Mouse (Mus musculus): Measurements from ENCODE around the gene AC170998.1. TPM values are rescaled to one million over a fixed set of nuclear protein-coding genes. Genes with fewer than 3 reads are reported as not detected.
"Not testable (repeated sequence)": the region's sequence is repeated elsewhere in the genome, so short reads cannot be mapped to it uniquely, and the experiment has no call there.

AC170998.1 gene
- total and polyA plus RNA-seq, 2 experiments from 2014 or later = 2.7 to 3.2 TPM

GRCm38 (mm10) chr17:28715832-28716548 is 9.9 kb upstream of the AC170998.1 start:
- no peak for DNase-seq (ENCODE audit: low spot score)
- no peak for TF ChIP-seq CTCF (IDR thresholded peaks at IDR 0.05)
- H3K27ac ChIP-seq (ENCODE audit: low read depth, low read length) = no peak overlapping the region
- H3K4me1 ChIP-seq (ENCODE audit: insufficient read depth, low read length) = no peaks in the 10 kb centered on the region
- H3K36me3 ChIP-seq (ENCODE audit: insufficient read depth, low read length) = peaks cover 18% of the 10 kb centered on the region
- H3K4me3 ChIP-seq (ENCODE audit: low read depth, low read length) = no peak overlapping the region
- H3K9me3 ChIP-seq (ENCODE audit: low read length) = no peaks in the 10 kb centered on the region
- ATAC-seq (ENCODE audit: low FRiP score) = no peak
- 84% methylated on average over 7 of the region's 7 CpGs for WGBS
- no peak overlapping the region for H3K9ac ChIP-seq (replicated peaks; ENCODE audit: low read length, poor library complexity, severe bottlenecking)
- H3K4me2 ChIP-seq (ENCODE audit: low read depth, low read length, poor library complexity, severe bottlenecking) = no peak overlapping the region
- H3K27me3 ChIP-seq (ENCODE audit: insufficient read depth, low read length) = no peaks in the 10 kb centered on the region

- Histone ChIP-seq H3K27me3 (ENCODE audit: insufficient read depth, low read length) (no peaks in the 10 kb centered on the region), H3K4me1 (ENCODE audit: insufficient read depth, low read length) (no peaks in the 10 kb centered on the region), H3K4me2 (ENCODE audit: low read depth, low read length, poor library complexity, severe bottlenecking) (no peak overlapping the region), H3K9ac (replicated peaks; ENCODE audit: low read length, poor library complexity, severe bottlenecking) (no peak overlapping the region), H3K9me3 (ENCODE audit: low read length) (no peaks in the 10 kb centered on the region), H3K27ac (ENCODE audit: low read depth, low read length) (no peak overlapping the region), H3K4me3 (ENCODE audit: low read depth, low read length) (no peak overlapping the region), H3K36me3 (ENCODE audit: insufficient read depth, low read length) (peaks cover 18% of the 10 kb centered on the region)
- 77% methylated on average over 3 of the region's 3 CpGs for WGBS
- DNase-seq (ENCODE audit: low spot score) (no peak), ATAC-seq (ENCODE audit: low FRiP score) (no peak)
- TF ChIP-seq CTCF (IDR thresholded peaks at IDR 0.05) = no peak
Measured at GRCm38 (mm10) chr17:28717535-28717934, 8.3 kb upstream of the AC170998.1 start.

DNA sequence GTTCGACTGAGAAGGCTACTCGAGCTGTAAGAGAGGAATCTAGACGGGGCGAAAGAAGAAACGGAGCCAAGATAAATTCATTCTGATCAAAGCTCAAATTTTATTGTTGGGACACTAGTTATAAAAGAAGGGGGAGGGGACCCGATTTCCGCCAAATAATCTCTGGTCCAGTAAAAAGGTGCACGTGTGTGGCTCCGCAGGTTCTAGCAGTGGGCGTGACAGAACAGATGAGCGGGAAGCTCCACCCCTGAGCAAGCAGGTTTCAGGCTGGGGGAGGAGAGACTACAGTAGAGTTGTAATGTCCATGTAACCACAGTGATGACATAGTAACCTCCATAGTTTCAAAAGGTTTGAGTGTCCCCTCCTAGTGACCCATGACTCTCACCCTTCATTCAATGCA is 1.6 kb downstream of the AC170998.1 start:
- H3K9ac ChIP-seq (replicated peaks; ENCODE audit: low read length, poor library complexity, severe bottlenecking); H3K27me3 ChIP-seq (ENCODE audit: insufficient read depth, low read length); ATAC-seq (ENCODE audit: low FRiP score); H3K9me3 ChIP-seq (ENCODE audit: low read length); H3K4me1 ChIP-seq (ENCODE audit: insufficient read depth, low read length); H3K27ac ChIP-seq (ENCODE audit: low read depth, low read length); DNase-seq (ENCODE audit: low spot score); H3K4me3 ChIP-seq (ENCODE audit: low read depth, low read length); H3K4me2 ChIP-seq (ENCODE audit: low read depth, low read length, poor library complexity, severe bottlenecking): not testable (repeated sequence)
- peaks cover 45% of the 10 kb centered on the region for H3K36me3 ChIP-seq (ENCODE audit: insufficient read depth, low read length)
- WGBS = 93% methylated on average over 11 of the region's 11 CpGs

DNA sequence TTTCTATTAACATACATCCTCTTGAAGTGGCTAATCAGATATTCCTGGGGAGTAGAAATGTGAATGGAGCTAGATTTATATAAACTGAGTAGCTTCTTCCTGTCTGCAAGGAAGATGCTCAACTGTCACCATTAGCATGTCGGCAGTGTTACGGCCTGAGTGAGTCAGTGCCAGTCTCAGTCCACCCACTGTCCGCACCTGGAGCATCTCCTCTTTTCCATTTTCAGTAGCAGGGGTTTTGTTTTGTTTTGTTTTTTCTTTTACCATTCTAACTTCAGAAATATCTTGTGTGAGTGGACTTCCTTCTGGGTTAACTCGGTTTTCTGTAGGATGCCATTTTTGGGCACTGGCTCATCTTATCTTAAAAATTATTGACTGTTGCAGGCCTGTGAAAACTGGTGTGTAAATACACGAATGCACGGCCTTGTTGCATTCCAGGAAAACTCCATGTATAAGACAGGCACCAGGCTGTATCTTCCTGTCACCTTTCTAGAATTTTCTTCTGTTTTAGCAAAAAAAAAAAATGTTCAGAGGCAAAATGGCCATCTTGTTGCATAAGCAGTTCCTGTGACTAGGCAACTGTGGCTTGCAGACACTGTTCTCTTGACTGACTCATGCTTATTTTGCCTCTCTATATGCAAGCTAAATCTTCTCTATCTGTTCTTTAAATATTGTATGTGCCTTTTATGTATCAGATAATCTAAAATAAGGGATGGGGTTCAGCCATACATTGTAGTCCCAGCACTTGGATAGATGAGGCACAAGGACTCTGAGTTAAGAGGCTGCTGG is 9.6 kb downstream of the AC170998.1 start:
- peaks cover 28% of the 10 kb centered on the region for H3K36me3 ChIP-seq (ENCODE audit: insufficient read depth, low read length)

DNA sequence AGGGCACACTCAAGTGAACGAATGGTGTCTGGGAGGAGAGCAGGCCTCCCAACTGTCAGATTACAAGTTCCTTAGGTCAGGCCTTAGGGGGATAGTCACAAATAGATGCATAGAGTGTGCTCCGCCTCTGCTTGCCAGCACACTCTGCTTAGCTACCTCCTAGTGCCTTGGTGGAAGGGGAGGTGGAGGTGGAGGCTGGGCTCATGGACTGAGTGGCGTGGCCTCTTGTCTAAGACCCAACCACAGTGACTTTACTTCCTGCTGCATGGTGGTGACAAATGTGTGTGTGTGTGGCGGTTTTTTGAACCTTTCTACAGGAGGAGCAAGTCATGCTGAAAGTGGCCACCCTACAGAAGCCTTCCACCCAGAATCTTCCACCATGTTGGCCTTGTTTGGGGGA is 10.6 kb downstream of the AC170998.1 start:
- peaks cover 27% of the 10 kb centered on the region for H3K36me3 ChIP-seq (ENCODE audit: insufficient read depth, low read length)
- H3K4me1 ChIP-seq (ENCODE audit: insufficient read depth, low read length) = no peaks in the 10 kb centered on the region
- no peaks in the 10 kb centered on the region for H3K27me3 ChIP-seq (ENCODE audit: insufficient read depth, low read length)
- no peak overlapping the region for H3K4me2 ChIP-seq (ENCODE audit: low read depth, low read length, poor library complexity, severe bottlenecking)
- no peaks in the 10 kb centered on the region for H3K9me3 ChIP-seq (ENCODE audit: low read length)
- no peak for DNase-seq (ENCODE audit: low spot score)
- no peak for ATAC-seq (ENCODE audit: low FRiP score)
- H3K27ac ChIP-seq (ENCODE audit: low read depth, low read length) = no peak overlapping the region
- WGBS = 79% methylated on average over 4 of the region's 4 CpGs
- H3K4me3 ChIP-seq (ENCODE audit: low read depth, low read length) = no peak overlapping the region
- H3K9ac ChIP-seq (replicated peaks; ENCODE audit: low read length, poor library complexity, severe bottlenecking) = no peak overlapping the region
- TF ChIP-seq CTCF (IDR thresholded peaks at IDR 0.05) = no peak

More for the DNA sequence above, 9.6 kb downstream of the AC170998.1 start:
- no peak overlapping the region for H3K4me3 ChIP-seq (ENCODE audit: low read depth, low read length)
- no peak overlapping the region for H3K27ac ChIP-seq (ENCODE audit: low read depth, low read length)
- no peaks in the 10 kb centered on the region for H3K9me3 ChIP-seq (ENCODE audit: low read length)
- 95% methylated on average over 6 of the region's 6 CpGs for WGBS
- H3K4me1 ChIP-seq (ENCODE audit: insufficient read depth, low read length) = no peaks in the 10 kb centered on the region
- TF ChIP-seq CTCF (IDR thresholded peaks at IDR 0.05) = no peak
- DNase-seq (ENCODE audit: low spot score) = no peak
- H3K27me3 ChIP-seq (ENCODE audit: insufficient read depth, low read length) = no peaks in the 10 kb centered on the region
- H3K9ac ChIP-seq (replicated peaks; ENCODE audit: low read length, poor library complexity, severe bottlenecking) = no peak overlapping the region
- H3K4me2 ChIP-seq (ENCODE audit: low read depth, low read length, poor library complexity, severe bottlenecking) = no peak overlapping the region
- ATAC-seq (ENCODE audit: low FRiP score) = no peak

- H3K27ac ChIP-seq (ENCODE audit: low read depth, low read length) = no peak overlapping the region
- TF ChIP-seq CTCF (IDR thresholded peaks at IDR 0.05) = no peak
- H3K9ac ChIP-seq (replicated peaks; ENCODE audit: low read length, poor library complexity, severe bottlenecking) = no peak overlapping the region
- H3K4me1 ChIP-seq (ENCODE audit: insufficient read depth, low read length) = no peaks in the 10 kb centered on the region
- no peaks in the 10 kb centered on the region for H3K9me3 ChIP-seq (ENCODE audit: low read length)
- H3K4me3 ChIP-seq (ENCODE audit: low read depth, low read length) = no peak overlapping the region
- WGBS = 85% methylated on average over 4 of the region's 4 CpGs
- DNase-seq (ENCODE audit: low spot score) (no peak), ATAC-seq (ENCODE audit: low FRiP score) (no peak)
- peaks cover 29% of the 10 kb centered on the region for H3K36me3 ChIP-seq (ENCODE audit: insufficient read depth, low read length)
- no peaks in the 10 kb centered on the region for H3K27me3 ChIP-seq (ENCODE audit: insufficient read depth, low read length)
- no peak overlapping the region for H3K4me2 ChIP-seq (ENCODE audit: low read depth, low read length, poor library complexity, severe bottlenecking)
Measured at GRCm38 (mm10) chr17:28737973-28738372, 12.1 kb downstream of the AC170998.1 start.

Data from midbrain, postnatal 0 days (tissue).